In the genomic region with DNA sequence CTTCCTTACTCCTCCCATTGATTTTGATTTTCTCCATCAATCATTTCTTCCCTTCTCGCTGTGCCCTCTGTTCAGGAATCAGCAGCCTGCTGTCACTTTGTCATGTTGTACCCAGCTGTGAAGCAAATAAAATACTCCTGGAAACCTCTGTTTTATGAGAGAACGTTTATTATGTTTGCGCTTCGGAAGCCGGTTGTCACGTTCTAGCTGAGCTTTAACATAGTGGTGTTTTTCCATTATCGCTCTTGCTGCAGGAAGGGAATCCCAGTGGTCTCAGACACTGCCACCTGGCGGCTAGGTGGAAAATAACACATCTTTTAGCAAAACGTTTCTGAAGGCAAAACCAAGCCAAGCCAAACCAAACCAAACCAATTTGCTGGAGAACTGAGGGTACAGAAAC, we compare ENCODE assay signal across 8 mouse cellular contexts.
DNase-seq lines count a peak whose midpoint lies in the region; ATAC-seq lines count a peak whose summit lies in the region.

No protein-coding gene starts in this region.

- H3K9ac ChIP-seq in embryonic facial prominence, embryonic 13.5 days, result no peak overlapping the region
- H3K9ac ChIP-seq in limb, embryonic 11.5 days (ENCODE audit: low read length), result no peak overlapping the region

- no peaks in the 10 kb centered on the region for H3K36me3 ChIP-seq in embryonic facial prominence, embryonic 13.5 days
- H3K36me3 ChIP-seq in heart, embryonic 10.5 days, result no peaks in the 10 kb centered on the region
- H3K36me3 ChIP-seq in limb, embryonic 11.5 days (ENCODE audit: control insufficient read depth, insufficient read depth, low read length), result no peaks in the 10 kb centered on the region

- H3K27me3 ChIP-seq in embryonic facial prominence, embryonic 13.5 days, result no peaks in the 10 kb centered on the region
- H3K27me3 ChIP-seq in heart, embryonic 10.5 days (ENCODE audit: insufficient read depth, poor library complexity, severe bottlenecking), result no peaks in the 10 kb centered on the region
- H3K27me3 ChIP-seq in limb, embryonic 11.5 days (ENCODE audit: control insufficient read depth, insufficient read depth, low read length), result no peaks in the 10 kb centered on the region

- no peak overlapping the region for H3K4me3 ChIP-seq in embryonic facial prominence, embryonic 13.5 days
- H3K4me3 ChIP-seq in heart, embryonic 10.5 days, result no peak overlapping the region
- H3K4me3 ChIP-seq in limb, embryonic 11.5 days (ENCODE audit: low read depth, low read length), result no peak overlapping the region

- no peak overlapping the region for H3K27ac ChIP-seq in embryonic facial prominence, embryonic 13.5 days
- H3K27ac ChIP-seq in heart, embryonic 10.5 days, result no peak overlapping the region
- no peak overlapping the region for H3K27ac ChIP-seq in limb, embryonic 11.5 days (replicated peaks; ENCODE audit: low read depth, low read length)

- DNase-seq in B cell, adult 2 months, result peak; percentile 75 to 77
- peak; percentile 28 to 42 for DNase-seq in adrenal gland, postnatal 4 days (ENCODE audit: low spot score in 2 of 2)
- DNase-seq in heart, embryonic 10.5 days (ENCODE audit: low spot score), result peak; percentile 81
- peak; percentile 71 for DNase-seq in kidney, adult 9 months
- DNase-seq in limb, embryonic 11.5 days (ENCODE audit: low spot score), result peak; percentile 85
- peak; percentile 35 to 38 for DNase-seq in spleen, postnatal 36 days (ENCODE audit: low spot score in 2 of 2)

- no peaks in the 10 kb centered on the region for H3K9me3 ChIP-seq in embryonic facial prominence, embryonic 13.5 days
- H3K9me3 ChIP-seq in heart, embryonic 10.5 days, result no peaks in the 10 kb centered on the region
- H3K9me3 ChIP-seq in limb, embryonic 11.5 days (ENCODE audit: control insufficient read depth, low read length), result no peaks in the 10 kb centered on the region

- 0 out of 2 replicates have a peak, but pooled peaks cover 6% of the 10 kb centered on the region for H3K4me1 ChIP-seq in embryonic facial prominence, embryonic 13.5 days
- H3K4me1 ChIP-seq in heart, embryonic 10.5 days, result no peaks in the 10 kb centered on the region
- no peaks in the 10 kb centered on the region for H3K4me1 ChIP-seq in limb, embryonic 11.5 days (ENCODE audit: control insufficient read depth, insufficient read depth, low read length)

- 19% methylated on average over 9 of the region's 9 CpGs for WGBS in embryonic facial prominence, embryonic 13.5 days
- 27% methylated on average over 9 of the region's 9 CpGs for WGBS in heart, embryonic 10.5 days
- WGBS in limb, embryonic 11.5 days, result 16% methylated on average over 9 of the region's 9 CpGs

- ATAC-seq in embryonic facial prominence, embryonic 13.5 days (ENCODE audit: insufficient number of reproducible peaks, insufficient read depth, low FRiP score, low TSS enrichment, low read depth), result no peak
- ATAC-seq in limb, embryonic 11.5 days (ENCODE audit: insufficient number of reproducible peaks, low FRiP score, low TSS enrichment, low read depth), result no peak
- ATAC-seq in monocyte, adult 5-6 weeks (replicated peaks; ENCODE audit: insufficient number of reproducible peaks, low FRiP score, low TSS enrichment, poor library complexity, severe bottlenecking), result 0 out of 2 replicates have a peak, but pooled peaks have one; percentile 66

- H3K4me2 ChIP-seq in embryonic facial prominence, embryonic 13.5 days, result peak overlapping the region; percentile 27; the same call in 1 of the 2 replicates
- no peak overlapping the region for H3K4me2 ChIP-seq in limb, embryonic 11.5 days (ENCODE audit: low read depth, severe bottlenecking)

Comparison
In these comparisons a context has a peak if more than half of its experiments do, and no peak if none do; other contexts are left out.
1. DNase-seq: peak in every context shown above with its lines; median percentile 85 in limb, embryonic 11.5 days; 81 in heart, embryonic 10.5 days; 76 in B cell, adult 2 months; 71 in kidney, adult 9 months; 36 in spleen, postnatal 36 days; 35 in adrenal gland, postnatal 4 days.